Mouse (Mus musculus) heart, postnatal 0 days (tissue): ENCODE measurements around the gene Avp. TPM values are rescaled to one million over a fixed set of nuclear protein-coding genes. Genes with fewer than 3 reads are reported as not detected.

ENCODE experiments used
- ATAC-seq: fragments of 200-750 bp; cut with Nextera tagmentation; 2 replicates; pipeline ENCODE4 v1.8.0; 2017; ENCODE audit warnings: low read depth, moderate number of reproducible peaks, moderate library complexity; ENCODE audit not compliant: insufficient read depth
- DNase-seq: peaks from one replicate; pipeline ENCODE4 v3.0.0-alpha.2; 2016; ENCODE audit warnings: low spot score
- H3K27ac ChIP-seq: fragments of 300-500 bp; sonication (generic); 2 replicates; pipeline ENCODE4 v1.5.1; 2014; ENCODE audit warnings: low read depth, mild to moderate bottlenecking
- H3K27me3 ChIP-seq: fragments of 300-500 bp; sonication (generic); 2 replicates; pipeline ENCODE4 v1.6.1; 2014; ENCODE audit warnings: low read length, mixed read lengths; ENCODE audit not compliant: control insufficient read depth, insufficient read depth
- H3K36me3 ChIP-seq: fragments of 300-500 bp; sonication (generic); replicated peaks from 2 replicates; pipeline ENCODE4 v1.6.1; 2014; ENCODE audit warnings: low read length, mixed read lengths; ENCODE audit not compliant: control insufficient read depth, insufficient read depth
- H3K4me1 ChIP-seq: fragments of 300-500 bp; sonication (generic); 2 replicates; pipeline ENCODE4 v1.6.1; 2014; ENCODE audit warnings: antibody characterized with exemption; ENCODE audit not compliant: control insufficient read depth, insufficient read depth
- H3K4me2 ChIP-seq: fragments of 300-500 bp; sonication (generic); 2 replicates; pipeline ENCODE4 v1.6.1; 2014; ENCODE audit warnings: low read depth, mild to moderate bottlenecking, low read length, moderate library complexity
- H3K4me3 ChIP-seq: fragments of 300-500 bp; sonication (generic); 2 replicates; pipeline ENCODE4 v1.5.1; 2014; ENCODE audit warnings: low read depth, low read length
- H3K9ac ChIP-seq: fragments of 300-500 bp; sonication (generic); replicated peaks from 2 replicates; pipeline ENCODE4 v1.6.1; 2014; ENCODE audit warnings: low read depth, low read length, mixed read lengths
- H3K9me3 ChIP-seq: fragments of 300-500 bp; sonication (generic); replicated peaks from 2 replicates; pipeline ENCODE4 v1.6.1; 2016; ENCODE audit warnings: low read length; ENCODE audit not compliant: control insufficient read depth
- CTCF ChIP-seq: IDR thresholded peaks from 2 replicates; pipeline ENCODE4 v1.5.1; 2016; ENCODE audit warnings: antibody characterized with exemption, control low read depth, low read depth
- EP300 ChIP-seq: IDR thresholded peaks from 2 replicates; pipeline ENCODE4 v1.6.1; 2016; ENCODE audit warnings: antibody characterized with exemption, low read depth
- WGBS: fragments of 180-500 bp; shearing (Covaris S2); extraction: QIAGEN DNeasy Blood & Tissue Kit; methylation state at CpG from one replicate; pipeline ENCODE4 v1.1.7; 2014; 5-methylcytosine and 5-hydroxymethylcytosine counted together
- polyA plus RNA-seq: library from polyadenylated mRNA; unstranded; fragments of >200 nt; fragmentation: Nextera tagmentation; extraction: Ambion mirVana; gene quantifications from 2 replicates; pipeline ENCODE4 v1.2.1, GENCODE M21; 2015
- total RNA-seq: library from RNA; depleted of rRNA; stranded (reverse); fragments of >200 nt; gene quantifications from 2 replicates; pipeline ENCODE4 v1.2.3, GENCODE M21; 2014; ENCODE audit warnings: low replicate concordance

Gene Avp
- total and polyA plus RNA-seq, 2 experiments from 2014 or later = 0.51 TPM; not detected in 1

DNA sequence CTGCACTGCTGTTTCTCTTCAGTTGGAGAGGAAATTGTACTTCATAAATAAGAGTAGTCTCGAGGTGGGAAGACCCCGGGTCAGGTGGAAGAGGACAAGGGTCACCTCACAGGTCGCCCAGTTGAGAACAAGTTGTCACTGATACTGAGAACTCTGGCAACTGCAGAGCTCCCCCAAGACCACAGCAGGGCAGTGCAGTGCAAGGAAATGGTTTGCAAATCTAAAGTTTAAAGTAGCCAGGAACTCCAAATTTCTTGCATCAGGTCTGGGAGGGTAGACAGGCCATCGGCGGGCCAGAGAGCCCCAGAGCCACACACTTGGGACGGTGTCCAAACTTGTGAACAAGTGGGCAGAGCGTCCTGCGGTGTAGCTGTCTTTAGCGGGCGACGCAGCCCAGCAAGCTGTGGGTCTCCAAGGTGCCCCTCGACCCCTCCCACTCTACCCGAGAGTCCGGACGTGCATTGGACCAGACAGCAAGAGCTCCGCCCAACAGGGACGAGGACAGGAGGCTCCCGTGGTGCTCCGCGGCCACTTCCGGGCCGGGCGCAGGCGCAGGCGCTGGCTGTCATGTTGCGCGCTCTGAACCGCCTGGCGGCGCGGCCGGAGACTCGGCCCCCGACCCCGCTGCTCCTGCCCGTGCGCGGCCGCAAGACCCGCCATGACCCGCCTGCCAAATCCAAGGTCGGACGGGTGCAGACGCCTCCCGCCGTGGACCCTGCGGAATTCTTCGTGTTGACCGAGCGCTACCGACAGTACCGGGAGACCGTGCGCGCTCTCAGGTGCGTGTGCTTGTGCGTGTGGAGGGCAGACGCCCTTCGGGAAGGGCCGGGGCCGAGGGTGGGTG lies 18.9 kb downstream of the Avp start, which contains the start of gene Mrps26:
TSS of gene Mrps26 (plus strand) at position 531 of the 844 bp plus-strand sequence.
- Histone ChIP-seq H3K27ac (peak within 1 kb of the TSS; percentile 75), H3K4me3 (peak within 1 kb of the TSS; percentile 87), H3K9me3 (no peaks in the 10 kb centered on the region), H3K4me1 (peaks cover 7% of the 10 kb centered on the region; the same call in 1 of the 2 replicates), H3K9ac (peak within 1 kb of the TSS; percentile 89), H3K27me3 (no peaks in the 10 kb centered on the region), H3K4me2 (peak within 1 kb of the TSS; percentile 88), H3K36me3 (peaks cover 24% of the 10 kb centered on the region)
- DNase-seq (peak; percentile 97), ATAC-seq (peak; percentile 99)
- TF ChIP-seq EP300 (no peak), CTCF (peak; percentile 47)
- under 1% methylated on average over 60 of the region's 61 CpGs for WGBS

GRCm38 (mm10) chr2:130558015-130558414 lies 24.3 kb downstream of the Avp start:
- 70% methylated on average over 2 of the region's 2 CpGs for WGBS

DNA sequence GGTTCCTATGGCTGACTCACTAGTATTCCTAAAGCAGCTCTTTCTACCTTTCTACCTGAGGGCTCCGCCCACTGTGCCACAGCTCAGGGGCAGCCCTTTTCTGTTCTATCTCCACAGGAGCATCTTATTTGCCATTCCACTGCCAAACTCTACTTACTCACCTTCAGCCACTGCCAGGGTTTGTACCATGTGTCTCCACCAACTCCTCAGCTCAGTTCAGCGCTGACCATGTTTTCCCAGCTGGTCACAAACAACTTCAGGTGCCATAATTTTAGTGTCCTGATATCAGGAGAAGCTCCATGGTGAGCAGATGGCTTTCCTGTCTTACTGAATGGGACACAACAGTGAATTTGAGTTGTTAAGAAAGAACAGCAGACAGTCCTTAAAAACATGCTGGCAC lies 24.9 kb downstream of the Avp start:
- H3K27me3 ChIP-seq = no peaks in the 10 kb centered on the region
- DNase-seq (no peak), ATAC-seq (no peak)
- no peak for TF ChIP-seq CTCF
- TF ChIP-seq EP300 = no peak
- 95% methylated on average over 2 of the region's 2 CpGs for WGBS
- no peaks in the 10 kb centered on the region for H3K4me1 ChIP-seq
- no peak overlapping the region for H3K27ac ChIP-seq
- no peaks in the 10 kb centered on the region for H3K9me3 ChIP-seq
- no peak overlapping the region for H3K4me3 ChIP-seq
- H3K36me3 ChIP-seq = peaks cover 56% of the 10 kb centered on the region
- no peak overlapping the region for H3K9ac ChIP-seq
- H3K4me2 ChIP-seq = no peak overlapping the region

More at GRCm38 (mm10) chr2:130558015-130558414, 24.3 kb downstream of the Avp start:
- Histone ChIP-seq H3K4me2 (no peak overlapping the region), H3K4me3 (no peak overlapping the region), H3K9me3 (no peaks in the 10 kb centered on the region), H3K36me3 (peaks cover 51% of the 10 kb centered on the region), H3K9ac (no peak overlapping the region), H3K27me3 (no peaks in the 10 kb centered on the region), H3K27ac (no peak overlapping the region), H3K4me1 (no peaks in the 10 kb centered on the region)
- DNase-seq (no peak), ATAC-seq (no peak)
- 0 out of 2 replicates have a peak, but pooled peaks have one; percentile 5 for TF ChIP-seq CTCF
- no peak for TF ChIP-seq EP300

- Histone ChIP-seq H3K27me3 (no peaks in the 10 kb centered on the region), H3K4me1 (no peaks in the 10 kb centered on the region), H3K36me3 (peaks cover 68% of the 10 kb centered on the region), H3K9me3 (no peaks in the 10 kb centered on the region), H3K9ac (no peak overlapping the region), H3K4me2 (no peak overlapping the region), H3K27ac (no peak overlapping the region), H3K4me3 (no peak overlapping the region)
- TF ChIP-seq CTCF = no peak
- TF ChIP-seq EP300 = no peak
- ATAC-seq (no peak), DNase-seq (no peak)
- WGBS = 93% methylated on average over 1 of the region's 1 CpGs
These were observed 26.1 kb downstream of the Avp start for GRCm38 (mm10) chr2:130556292-130556691.

DNA sequence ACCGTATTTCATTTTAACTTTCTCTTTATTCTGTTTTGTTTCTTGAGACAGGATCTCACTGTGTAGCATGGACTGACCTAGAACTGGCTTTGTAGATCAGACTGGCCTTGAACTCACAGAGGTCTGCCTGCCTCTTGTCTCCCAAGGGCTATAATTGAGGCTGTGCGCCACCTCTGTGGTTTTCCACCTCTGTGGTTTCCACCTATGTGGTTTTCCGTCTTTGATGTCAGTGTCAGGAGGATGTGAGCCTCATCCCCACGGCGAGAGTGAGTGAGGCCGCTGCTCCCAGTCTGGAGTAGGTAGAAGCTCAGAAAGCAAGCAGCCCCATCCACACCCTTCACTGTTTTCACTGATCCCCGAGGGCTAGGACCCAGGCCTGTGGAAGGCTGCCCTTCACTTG lies 27.5 kb downstream of the Avp start:
- no peaks in the 10 kb centered on the region for H3K27me3 ChIP-seq
- H3K27ac ChIP-seq = no peak overlapping the region
- TF ChIP-seq EP300 (no peak), CTCF (no peak)
- H3K9me3 ChIP-seq = no peaks in the 10 kb centered on the region
- H3K36me3 ChIP-seq = peaks cover 80% of the 10 kb centered on the region
- H3K4me3 ChIP-seq = no peak overlapping the region
- DNase-seq (no peak), ATAC-seq (no peak)
- no peak overlapping the region for H3K4me2 ChIP-seq
- WGBS = 86% methylated on average over 7 of the region's 7 CpGs
- no peaks in the 10 kb centered on the region for H3K4me1 ChIP-seq
- no peak overlapping the region for H3K9ac ChIP-seq
